Mouse (Mus musculus) heart, adult 9 months (tissue): ENCODE results near the gene Aadacl4.
"Not testable (repeated sequence)": the region's sequence is repeated elsewhere in the genome, so short reads cannot be mapped to it uniquely, and the experiment has no call there.

ENCODE experiments used
- DNase-seq, 2 experiments: peaks; one replicate each; pipeline ENCODE4 v3.0.0; 2022; ENCODE audit warnings: low spot score in 2 of 2

Gene Aadacl4

DNA sequence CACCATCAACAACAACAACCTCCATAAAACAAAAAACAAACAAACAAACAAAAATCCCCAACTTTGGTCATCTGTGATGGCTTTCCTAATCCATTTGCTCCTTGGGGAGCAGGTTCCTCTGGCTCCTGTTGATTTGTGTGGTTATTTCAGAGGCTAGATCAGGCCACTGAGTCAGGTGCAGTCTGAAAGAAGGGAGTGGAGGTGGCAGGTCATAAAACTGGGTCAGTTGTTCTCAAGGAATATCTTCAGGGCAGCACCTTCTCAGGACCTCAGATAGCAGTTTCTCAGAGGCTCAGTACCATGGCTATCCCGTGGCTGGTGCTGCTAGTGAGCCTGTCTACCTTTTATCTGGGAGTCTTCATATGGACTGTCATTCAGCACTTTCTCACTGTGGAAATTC lies at the start of gene Aadacl4:
TSS of gene Aadacl4 (plus strand) at position 301 of the 400 bp plus-strand sequence.
- no peak for DNase-seq

DNA sequence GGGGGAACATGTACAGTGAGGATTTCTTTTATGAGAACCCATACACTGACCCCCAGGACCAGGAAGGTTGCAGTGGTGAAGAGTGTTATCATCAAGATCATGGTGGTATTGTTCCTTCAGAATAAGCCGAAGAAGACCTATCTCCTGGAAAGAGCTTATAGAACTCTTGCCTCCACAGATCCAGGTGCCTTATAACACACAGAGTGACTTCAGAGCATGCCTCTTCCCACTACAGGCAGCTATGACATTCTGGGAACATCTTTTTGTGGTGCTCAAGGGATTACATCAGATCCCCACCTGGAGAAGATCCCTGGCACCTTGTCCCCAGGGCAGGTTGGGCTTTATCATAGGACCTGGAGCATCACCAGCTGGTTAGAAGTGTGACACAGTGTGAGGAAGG lies 48.5 kb upstream of the Aadacl4 start, which contains the start of gene Gm13124:
TSS of gene Gm13124 (minus strand) at position 101 of the 400 bp plus-strand sequence.
- no peak for DNase-seq

DNA sequence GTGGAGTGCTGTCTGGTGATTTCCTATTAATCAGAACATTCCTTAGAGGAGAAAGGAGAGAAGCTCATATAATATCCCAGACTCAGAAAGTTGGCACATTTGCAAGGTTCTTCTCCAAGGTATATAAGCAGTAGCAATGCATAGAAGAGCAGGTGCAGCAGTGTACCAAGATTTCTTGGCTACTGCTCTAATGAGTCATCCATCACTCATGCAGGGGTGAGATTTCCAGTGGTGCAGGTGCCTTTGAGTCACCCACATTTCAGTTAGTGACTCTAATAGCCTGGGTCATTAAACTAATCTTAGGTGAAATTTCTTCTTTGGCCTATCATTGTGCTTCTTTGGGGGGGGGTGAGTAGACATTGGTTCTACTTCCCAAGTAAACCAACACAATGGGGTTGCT lies 45.8 kb upstream of the Aadacl4 start:
- DNase-seq: no peak

DNA sequence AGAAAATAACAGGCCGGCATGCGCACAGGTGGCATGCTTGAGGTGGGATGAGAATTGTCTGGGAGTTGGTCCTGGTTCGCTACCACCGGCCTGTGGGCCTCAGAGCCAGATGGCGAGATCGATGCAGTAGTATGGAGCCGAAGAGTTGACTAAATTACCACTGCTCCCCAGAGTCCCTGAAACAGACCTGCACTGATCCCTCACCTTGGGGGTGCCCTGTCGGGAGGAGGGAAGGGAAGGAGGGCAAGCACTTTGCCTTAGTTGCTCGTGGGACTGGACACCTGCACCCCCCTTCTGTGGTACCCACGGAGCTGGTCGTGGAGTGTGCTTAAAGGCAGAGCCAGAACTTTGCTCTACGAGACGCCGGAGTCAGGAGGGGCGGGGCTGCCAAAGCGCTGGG lies 27.3 kb upstream of the Aadacl4 start:
- not testable (repeated sequence) for DNase-seq

DNA sequence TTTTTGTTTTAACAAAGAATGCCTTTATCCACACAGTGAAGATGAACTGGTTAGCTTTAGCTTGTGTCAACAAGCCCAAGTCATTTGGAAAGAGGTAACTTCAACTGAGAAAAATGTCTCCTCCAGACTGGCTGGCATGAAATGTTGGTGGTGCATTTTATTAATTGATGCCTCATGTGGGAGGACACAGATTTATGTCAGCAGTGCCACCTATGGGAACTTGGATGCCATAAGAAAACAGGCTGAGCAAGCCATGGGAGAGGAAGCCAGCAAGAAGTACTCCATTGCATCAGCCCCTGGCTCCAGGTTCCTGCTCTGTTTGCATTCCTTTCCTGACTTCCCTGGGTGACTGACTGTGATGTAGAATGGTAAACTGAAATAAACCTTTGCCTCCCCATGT lies 20.7 kb upstream of the Aadacl4 start:
- DNase-seq: no peak

DNA sequence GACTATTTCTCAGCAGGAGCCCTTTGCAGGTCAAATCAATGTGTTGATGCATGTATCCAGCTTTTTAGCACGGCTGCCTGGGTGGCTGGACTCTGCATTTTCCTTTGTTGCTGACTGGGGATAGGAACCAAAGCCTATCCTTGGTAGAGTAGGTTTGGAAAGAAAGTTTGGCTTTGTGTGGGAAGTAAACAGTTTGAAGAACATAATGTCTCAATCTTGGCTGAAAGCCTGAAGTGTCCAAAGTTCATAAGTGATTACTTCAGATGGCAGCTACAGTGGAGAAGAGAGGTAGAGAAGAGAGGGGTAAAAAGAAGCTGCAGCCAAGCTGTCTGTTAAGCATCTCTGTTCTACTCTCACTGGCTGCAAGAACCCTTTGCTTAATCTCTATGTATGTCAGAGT lies 1.1 kb downstream of the Aadacl4 start:
- no peak for DNase-seq

DNA sequence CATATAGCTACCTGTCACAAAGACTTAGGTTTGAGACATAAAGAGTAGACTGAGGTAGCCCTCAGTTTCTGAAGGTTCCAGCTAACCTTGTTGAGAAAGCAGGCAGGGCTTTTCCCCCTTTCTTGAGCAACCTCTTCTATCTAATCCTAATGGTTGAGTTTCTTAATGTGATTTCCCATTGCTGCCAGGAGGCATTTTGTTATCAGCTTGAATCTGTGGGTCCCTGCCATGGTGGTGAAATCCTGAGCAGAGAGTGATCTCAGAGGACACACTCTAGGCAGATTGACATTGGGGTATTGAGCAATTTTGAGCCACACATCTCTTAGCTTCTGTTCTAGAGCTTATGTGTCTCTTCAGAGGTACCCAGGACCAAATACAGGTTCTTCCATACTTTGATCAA lies 24.8 kb downstream of the Aadacl4 start:
- DNase-seq: no peak
